Mouse (Mus musculus): ENCODE results near the gene Ppfibp1.

Gene Ppfibp1

DNA sequence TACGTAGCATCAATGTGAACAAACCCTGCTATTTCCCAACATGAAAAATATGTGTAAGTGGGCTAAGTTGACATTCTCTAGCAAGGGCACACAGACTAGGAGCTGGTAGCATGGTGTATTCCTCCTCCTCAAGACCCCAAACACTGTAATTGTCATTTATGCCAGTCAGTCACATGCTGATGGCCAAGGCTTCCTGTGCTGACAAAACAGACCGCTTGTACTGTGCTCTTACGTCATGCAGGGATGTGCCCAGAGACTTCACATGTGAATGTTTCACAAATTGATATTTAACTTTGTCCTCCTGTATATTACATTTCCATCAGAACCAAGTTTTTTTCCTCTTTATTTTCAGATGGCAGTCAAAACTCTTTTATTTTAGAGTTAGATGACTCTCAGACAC lies 29.1 kb downstream of the Ppfibp1 start:
- no peak for DNase-seq

DNA sequence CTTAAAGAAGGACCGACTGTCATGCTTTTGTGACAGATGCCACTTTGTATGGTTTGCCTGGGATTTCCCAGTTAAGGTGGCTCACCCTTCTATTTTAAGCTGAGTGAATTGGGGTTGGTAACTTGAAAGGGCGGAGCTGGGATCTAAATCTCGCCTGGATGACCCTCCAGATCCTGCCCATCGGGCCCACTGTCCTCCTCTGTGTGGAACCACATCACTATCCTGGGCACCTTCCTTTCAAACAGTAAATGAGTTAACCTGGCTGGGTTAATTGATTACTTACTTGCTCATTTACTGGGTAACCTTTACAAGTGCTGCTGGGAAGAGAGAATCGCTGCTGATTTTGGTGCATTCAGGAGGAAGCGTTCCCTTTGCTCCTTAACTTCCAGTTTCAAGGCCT lies 30.1 kb downstream of the Ppfibp1 start:
- DNase-seq, result no peak

GRCm38 (mm10) chr6:146926415-146926980 lies 38.2 kb downstream of the Ppfibp1 start:
- no peak for DNase-seq

- no peak for DNase-seq
Measured at GRCm38 (mm10) chr6:146928108-146928507, 39.8 kb downstream of the Ppfibp1 start.

GRCm38 (mm10) chr6:146929031-146929430 lies 40.7 kb downstream of the Ppfibp1 start:
- no peak for DNase-seq

- no peak for DNase-seq
Measured at GRCm38 (mm10) chr6:146933123-146933522, 44.8 kb downstream of the Ppfibp1 start.

- no peak for DNase-seq
Measured at GRCm38 (mm10) chr6:146935957-146936356, 47.7 kb downstream of the Ppfibp1 start.

GRCm38 (mm10) chr6:146939026-146939425 lies 50.7 kb downstream of the Ppfibp1 start:
- no peak for DNase-seq

GRCm38 (mm10) chr6:146941505-146942275 lies 53.4 kb downstream of the Ppfibp1 start:
- DNase-seq, result no peak

DNA sequence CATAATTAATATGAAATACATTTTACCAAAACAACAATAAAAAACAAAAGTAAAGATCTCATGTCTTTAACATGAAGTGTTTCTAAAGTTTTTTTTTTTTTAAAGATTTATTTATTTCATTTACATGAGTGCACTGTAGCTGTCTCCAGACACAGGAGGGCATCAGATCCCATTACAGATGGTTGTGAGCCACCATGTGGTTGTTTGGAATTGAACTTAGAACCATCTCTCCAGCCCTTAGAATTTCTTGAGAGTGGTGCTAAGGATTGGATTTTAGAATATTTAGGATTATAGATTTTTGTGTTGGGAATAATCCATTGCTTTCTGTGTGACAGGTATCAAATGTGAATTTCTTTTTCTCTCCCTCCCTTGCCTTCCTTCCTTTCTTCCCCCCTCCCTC lies 55.7 kb downstream of the Ppfibp1 start:
- DNase-seq, result no peak

- DNase-seq, result no peak
Measured at GRCm38 (mm10) chr6:146944830-146945229, 56.5 kb downstream of the Ppfibp1 start.

GRCm38 (mm10) chr6:146946327-146947029 lies 58.2 kb downstream of the Ppfibp1 start:
- DNase-seq, result no peak

DNA sequence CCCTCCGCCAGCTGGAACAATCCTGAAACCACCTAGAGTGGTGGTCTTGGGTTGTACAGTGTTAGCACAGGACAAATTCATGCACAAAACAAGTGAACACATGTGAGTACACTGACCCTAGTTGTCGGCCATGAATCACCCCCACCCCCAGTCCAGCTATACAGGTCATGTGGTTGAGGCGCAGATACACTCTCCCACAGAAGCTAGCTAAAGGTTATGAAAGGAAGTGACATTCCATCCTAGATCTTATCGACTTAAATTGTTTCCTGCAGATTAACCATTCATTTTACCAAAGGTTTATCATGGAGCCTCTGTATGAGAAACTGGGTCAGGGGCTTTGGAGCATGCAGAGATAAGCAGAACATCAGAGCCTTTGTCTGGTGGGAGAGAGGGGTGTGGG lies 58.9 kb downstream of the Ppfibp1 start:
- no peak for DNase-seq

DNA sequence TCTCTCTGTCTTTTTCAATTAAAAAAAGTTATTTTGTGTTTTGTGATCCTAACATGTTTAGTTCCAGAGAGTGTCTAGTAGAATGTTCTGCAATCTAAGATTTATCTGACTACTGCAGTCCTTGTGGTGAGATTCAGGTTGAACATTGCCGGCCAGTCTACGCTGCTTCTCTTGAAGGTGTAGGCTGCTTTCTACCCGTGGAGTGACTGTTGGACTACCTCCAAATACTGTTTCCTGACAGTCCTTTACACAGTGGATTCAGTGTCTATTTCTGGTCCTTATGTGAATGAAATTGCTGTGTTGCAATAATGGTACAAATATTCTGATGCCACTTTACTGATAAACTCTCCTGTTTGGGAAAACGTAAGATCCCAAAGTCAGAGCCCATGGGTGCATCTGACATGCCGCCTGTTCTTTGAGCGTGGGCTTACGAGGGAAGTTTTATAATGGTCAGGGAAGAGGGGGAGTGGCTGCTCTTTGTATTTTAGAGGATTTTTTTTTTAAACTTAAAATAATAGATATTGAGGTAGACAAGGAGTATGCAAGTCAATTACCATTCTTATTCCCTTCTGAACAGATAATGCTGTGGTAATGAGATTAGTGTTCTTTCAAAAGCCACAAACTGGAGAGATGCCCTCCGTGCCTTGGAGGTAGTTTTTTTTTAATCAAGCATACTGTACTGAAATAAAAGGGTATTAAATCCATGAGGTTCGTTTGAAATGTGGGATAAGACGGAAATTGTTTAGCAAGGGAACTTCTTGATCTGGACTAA lies 61.6 kb downstream of the Ppfibp1 start:
- DNase-seq, result no peak

GRCm38 (mm10) chr6:146950454-146950832 lies 62.2 kb downstream of the Ppfibp1 start:
- DNase-seq, result no peak

DNA sequence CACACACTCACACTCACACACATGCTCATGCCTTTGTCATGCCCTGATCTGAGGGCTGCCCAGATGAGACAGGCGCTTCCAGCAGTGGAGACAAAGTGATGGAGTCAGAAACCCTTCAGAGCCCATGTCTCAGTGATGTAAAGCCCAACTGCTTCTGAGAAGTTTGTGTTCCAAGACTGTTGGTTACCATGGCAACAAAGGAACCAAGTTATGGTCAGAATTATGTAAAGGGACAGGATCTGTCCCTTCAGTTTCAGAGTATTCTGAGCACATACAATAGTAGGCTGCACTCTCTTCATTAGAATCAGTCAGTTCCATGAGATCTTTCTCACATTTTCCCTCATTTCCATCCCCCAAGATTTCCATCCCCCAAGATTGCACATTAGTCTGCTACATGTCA lies 66.0 kb downstream of the Ppfibp1 start, which contains the start of gene 1700034J05Rik:
Gene 1700034J05Rik, minus strand, starts transcription at position 165 of the 400 bp plus-strand sequence.
- no peak for DNase-seq

DNA sequence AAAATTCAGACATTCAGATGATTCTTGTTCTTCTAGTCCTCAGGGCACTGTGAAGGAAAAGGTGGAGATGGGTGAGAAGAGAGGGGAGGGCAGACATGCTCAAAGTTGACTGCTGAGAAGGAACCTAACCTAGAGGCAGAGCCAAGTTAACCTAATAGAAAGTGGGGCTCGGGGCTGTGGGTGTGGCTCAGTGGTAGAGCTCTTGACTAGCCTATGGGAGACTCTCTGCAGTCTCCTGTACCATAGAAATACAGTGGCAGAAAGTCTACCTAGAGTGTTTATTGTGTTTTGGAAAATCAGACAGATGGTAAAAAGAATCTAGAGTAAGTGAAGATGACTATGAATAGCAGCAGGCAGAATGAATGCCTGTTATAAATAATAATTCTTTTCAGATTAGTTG lies 67.2 kb downstream of the Ppfibp1 start:
- DNase-seq, result no peak

GRCm38 (mm10) chr6:146955896-146956295 lies 67.6 kb downstream of the Ppfibp1 start:
- no peak for DNase-seq

DNA sequence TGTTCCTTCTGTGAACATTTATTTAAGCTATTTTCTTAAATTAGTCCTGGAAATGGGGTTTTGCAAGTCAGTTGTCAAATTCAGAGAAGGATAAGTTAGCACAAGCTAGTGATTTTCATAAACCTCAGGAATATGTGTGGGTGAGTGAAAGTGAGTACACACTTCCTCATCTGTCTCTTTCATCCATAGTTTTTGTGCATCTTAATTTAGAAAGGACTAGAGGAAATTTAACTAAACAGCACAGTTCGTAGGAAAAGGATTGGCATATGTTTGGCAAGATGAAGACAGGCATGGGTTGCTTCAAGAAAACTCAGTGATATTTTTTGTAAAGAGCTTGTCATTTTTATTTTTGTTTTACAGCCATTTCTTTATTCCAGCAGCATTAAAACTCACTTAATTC lies 68.7 kb downstream of the Ppfibp1 start:
- DNase-seq, result no peak

GRCm38 (mm10) chr6:146958694-146959093 lies 70.4 kb downstream of the Ppfibp1 start:
- no peak for DNase-seq

GRCm38 (mm10) chr6:146959908-146960680 lies 71.8 kb downstream of the Ppfibp1 start:
- DNase-seq, result no peak

DNA sequence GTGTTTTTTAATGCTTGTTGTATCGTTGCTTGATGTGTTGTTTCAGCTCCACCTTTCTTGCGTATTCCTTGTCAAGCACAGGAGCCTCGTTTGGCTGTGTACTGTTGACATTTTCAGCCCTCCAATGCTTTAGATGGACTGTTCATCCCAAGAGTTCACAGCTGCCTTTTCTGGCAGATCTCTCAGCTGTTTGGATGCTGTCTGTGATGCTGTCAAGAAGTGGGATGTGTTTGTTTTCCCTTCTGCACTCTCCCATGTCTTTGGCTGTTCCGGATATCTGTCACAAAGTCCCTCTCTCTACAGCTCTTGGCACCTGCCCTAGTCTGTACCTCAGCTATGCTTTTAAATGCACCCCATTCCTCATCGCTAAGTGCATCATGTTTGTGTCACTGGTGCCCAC lies 72.7 kb downstream of the Ppfibp1 start:
- DNase-seq, result no peak

Data from cerebellum, postnatal 25 days (tissue).